Mouse (Mus musculus): ENCODE data around the gene Rin1.
"Not testable (repeated sequence)": the region's sequence is repeated elsewhere in the genome, so short reads cannot be mapped to it uniquely, and the experiment has no call there.

The Rin1 gene

DNA sequence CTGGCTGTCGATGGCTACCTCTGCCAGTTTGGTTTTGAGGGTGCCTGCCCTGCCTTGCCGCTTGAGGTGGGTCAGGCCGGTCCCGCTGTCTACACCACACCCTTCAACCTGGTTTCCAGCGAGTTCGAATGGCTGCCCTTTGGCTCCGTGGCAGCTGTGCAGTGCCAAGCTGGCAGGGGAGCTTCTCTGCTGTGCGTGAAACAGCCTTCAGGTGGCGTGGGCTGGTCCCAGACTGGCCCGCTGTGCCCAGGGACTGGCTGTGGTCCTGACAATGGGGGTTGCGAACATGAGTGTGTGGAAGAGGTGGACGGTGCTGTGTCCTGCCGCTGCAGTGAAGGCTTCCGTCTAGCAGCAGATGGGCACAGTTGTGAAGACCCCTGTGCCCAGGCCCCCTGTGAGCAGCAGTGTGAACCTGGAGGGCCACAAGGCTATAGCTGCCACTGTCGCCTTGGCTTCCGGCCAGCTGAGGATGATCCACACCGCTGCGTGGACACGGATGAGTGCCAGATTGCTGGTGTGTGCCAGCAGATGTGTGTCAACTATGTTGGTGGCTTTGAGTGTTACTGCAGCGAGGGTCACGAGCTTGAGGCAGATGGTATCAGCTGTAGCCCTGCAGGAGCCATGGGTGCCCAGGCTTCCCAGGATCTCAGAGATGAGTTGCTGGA lies 18.4 kb downstream of the Rin1 start:
- DNase-seq (ENCODE audit: low spot score in 2 of 2): no peak

DNA sequence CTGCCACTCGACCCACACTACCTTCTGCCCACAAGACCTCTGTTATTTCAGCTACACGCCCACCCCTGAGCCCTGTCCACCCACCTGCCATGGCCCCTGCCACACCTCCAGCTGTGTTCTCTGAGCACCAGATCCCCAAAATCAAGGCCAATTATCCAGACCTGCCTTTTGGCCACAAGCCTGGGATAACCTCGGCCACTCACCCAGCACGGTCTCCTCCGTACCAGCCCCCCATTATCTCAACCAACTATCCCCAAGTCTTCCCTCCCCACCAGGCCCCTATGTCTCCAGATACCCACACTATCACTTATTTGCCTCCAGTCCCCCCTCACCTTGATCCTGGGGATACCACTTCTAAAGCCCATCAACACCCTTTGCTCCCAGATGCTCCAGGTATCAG lies 19.2 kb downstream of the Rin1 start:
- no peak for DNase-seq (ENCODE audit: low spot score in 2 of 2)

DNA sequence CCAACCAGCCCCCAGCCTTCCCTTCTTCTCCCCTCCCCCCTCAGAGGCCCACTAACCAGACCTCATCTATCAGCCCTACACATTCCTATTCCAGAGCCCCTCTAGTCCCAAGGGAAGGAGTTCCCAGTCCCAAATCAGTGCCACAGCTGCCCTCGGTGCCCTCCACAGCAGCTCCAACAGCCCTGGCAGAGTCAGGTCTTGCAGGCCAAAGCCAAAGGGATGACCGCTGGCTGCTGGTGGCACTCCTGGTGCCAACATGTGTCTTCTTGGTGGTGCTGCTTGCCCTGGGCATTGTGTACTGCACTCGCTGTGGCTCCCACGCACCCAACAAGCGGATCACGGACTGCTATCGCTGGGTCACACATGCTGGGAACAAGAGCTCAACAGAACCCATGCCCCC lies 19.7 kb downstream of the Rin1 start:
- DNase-seq (ENCODE audit: low spot score in 2 of 2): no peak

DNA sequence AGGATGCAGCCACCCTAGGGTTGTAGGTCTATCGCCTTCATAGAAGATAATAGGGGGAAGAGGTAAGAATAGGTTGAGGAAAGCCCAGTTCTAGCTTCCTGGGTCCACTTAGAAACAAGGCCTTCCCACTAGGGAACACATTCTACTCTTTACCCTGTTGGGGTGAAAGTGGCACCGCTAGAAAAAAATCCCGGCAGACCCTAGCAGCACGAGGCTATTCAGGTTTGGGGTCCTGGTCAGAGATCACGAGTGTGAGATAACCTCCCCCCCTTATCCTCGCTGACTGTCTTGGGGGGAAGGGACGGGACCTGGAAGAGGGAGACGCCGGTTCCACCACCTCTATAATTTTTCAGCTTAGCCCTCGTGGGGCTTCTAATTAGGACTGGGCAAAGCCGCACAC lies 20.8 kb downstream of the Rin1 start:
- no peak for DNase-seq (ENCODE audit: low spot score in 2 of 2)

DNA sequence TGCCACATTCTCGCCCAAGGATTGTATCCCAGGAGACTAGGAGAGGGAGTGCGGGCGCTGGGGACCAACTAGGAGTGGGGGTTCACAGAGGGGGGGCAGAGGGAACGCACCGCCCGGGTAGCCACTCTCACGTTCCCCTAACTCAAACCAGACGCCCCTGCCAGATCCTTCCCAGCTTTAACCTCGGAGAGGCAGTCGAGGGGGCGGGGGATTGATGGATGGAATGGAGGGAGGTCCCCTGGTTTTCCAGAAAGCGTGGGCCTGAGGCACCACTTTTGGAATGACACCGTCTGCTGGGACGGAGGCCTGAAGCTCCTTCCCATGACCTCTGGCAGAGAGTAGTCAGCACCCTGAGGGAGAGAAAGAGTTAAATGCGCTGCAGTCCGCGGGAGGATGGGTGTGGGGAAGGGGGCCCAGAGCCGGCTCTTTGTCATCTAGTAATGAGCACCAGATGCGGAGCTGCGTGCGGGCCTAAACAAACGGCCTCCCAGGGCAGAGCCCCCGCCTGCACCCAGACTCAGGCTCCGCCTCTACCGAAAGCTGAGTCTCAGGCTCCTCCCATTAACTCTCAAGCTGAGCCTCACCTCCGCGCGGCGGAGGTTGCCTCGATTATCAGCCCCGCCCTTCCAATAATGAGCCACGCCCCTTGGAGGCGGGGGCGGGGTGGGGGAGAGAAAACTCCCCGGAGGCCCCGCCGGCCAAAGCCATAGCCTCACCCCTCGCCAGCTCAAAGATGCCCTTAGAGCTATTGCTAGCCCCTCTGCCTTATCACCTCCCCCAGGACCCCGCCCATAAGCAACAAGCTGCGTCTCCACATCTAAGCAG lies 21.5 kb downstream of the Rin1 start:
- no peak for DNase-seq (ENCODE audit: low spot score in 2 of 2)

DNA sequence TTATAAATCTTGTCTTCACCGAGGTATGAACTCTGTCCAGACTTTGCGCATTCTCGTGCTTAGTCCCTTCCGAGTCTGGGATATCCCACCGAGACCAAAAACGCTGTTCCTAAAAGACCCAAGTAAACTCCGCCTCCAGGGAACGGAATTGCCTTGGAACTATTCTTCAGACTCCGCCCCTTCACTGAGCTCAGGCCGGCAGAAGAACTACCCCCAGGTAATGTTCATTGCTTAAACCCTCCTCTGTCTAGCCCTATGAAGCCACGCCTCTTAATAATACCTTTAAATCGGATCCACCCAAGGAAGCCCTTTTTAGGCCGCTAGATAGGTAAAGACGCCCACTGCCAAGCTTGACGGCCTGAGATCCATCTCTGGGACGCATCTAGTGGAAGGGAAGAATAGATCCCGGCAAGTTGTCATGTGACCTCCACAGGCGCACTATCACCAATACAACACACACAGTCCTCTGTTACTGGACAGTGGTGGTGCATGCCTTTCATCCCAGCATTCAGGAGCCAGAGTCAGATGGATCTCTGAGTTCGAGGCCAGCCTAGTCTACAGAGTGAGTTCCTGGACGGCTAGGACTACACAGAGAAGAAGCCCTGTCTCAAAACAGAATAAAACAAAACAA lies 22.2 kb downstream of the Rin1 start:
- DNase-seq (ENCODE audit: low spot score in 2 of 2): no peak

DNA sequence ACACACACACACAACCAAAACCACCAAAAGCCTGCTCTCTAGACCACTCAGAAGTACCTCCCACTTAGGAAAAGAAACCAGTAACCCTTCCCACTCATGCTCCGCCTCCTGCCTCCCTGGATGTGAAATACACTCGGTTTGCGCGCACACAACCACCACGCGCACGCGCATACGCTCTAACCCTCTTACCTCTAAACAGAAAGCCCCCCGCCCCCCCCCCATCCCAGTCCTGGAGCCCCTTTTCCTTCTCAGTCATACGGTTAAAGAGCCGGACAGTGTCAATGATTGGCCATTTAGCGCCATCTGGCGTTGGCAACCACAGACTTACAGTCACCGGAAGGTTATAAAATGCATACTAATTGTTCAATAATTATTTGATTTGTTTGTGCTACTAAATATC lies 22.7 kb downstream of the Rin1 start:
- DNase-seq (ENCODE audit: low spot score in 2 of 2): no peak

DNA sequence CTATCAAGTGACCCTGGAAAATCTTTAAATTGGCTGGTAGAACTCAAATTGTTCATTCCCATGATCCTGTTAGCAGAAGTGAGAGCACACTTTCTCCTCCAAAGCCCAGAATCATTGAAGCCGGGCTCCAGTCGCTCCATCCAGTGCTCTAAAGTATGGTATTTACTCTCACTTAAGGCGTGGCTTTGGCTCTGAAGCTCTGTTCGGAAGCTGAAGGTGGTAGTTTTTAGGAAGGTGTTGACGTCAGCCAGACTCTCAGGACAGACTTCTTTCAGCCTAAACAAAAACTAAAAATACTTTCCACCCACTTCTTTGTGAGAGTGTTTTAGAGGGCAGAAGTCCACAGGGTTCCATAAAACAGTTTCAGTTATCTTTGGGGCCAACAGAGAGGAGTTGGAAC lies 23.2 kb downstream of the Rin1 start:
- no peak for DNase-seq (ENCODE audit: low spot score in 2 of 2)

DNA sequence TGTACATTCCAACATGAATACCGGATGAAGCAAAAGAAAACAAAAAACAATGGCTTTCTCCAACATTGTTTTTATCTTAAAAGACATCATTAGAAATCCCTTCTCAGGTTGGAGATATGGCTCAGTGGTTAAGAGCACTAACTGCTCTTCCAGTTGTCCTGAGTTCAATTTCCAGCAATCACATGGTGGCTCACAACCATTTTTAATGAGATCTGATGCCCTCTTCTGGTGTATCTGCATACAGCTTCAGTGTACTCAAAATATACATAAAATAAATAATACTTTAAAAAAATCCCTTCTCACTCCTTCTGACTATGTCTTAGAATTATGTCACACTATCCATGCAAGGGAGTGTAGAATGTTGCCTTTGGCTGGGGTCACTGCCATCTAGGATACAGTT lies 29.0 kb downstream of the Rin1 start:
- no peak for DNase-seq (ENCODE audit: low spot score in 2 of 2)

DNA sequence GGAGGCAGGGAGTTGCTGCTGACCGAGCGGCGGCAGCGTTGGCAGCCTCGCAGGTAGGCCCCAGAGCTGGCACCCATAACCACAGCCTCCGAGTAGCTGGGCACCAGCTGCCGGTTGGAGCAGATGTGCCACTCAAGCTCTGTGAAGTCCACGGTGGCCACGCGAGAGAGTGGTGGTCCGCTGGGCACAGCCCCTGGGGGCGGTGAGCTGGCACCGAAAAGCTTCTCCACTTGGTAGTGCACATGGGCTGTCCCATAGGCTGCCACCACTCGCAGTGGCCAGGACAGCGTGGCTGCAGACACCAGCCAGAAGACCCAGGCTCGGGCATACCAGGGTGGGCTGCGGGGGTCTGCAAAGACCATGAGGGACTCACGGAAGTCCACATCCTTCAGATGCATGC lies 31.7 kb downstream of the Rin1 start:
- no peak for DNase-seq (ENCODE audit: low spot score in 2 of 2)

DNA sequence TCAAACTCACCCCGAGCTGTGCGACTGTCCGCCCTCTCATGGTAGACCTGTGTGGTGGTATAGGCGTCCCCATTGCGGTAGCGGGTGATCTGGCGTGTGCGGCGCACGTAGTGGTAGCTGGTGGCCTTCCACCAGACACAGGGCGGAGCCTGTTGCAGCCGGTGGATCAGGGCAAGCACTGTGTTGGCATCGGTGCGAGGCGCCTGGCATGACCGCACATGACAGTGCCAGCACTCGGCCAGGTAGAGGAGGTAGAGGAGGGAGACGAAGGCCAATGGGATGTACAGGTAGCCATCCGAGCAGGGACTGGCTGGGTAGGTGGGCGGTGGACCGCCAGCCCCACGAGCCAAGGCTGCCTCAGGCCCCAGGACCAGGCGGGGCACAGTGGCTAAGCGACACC lies 32.3 kb downstream of the Rin1 start:
- DNase-seq (ENCODE audit: low spot score in 2 of 2): peak in 1 of 2 experiments; percentile 14

DNA sequence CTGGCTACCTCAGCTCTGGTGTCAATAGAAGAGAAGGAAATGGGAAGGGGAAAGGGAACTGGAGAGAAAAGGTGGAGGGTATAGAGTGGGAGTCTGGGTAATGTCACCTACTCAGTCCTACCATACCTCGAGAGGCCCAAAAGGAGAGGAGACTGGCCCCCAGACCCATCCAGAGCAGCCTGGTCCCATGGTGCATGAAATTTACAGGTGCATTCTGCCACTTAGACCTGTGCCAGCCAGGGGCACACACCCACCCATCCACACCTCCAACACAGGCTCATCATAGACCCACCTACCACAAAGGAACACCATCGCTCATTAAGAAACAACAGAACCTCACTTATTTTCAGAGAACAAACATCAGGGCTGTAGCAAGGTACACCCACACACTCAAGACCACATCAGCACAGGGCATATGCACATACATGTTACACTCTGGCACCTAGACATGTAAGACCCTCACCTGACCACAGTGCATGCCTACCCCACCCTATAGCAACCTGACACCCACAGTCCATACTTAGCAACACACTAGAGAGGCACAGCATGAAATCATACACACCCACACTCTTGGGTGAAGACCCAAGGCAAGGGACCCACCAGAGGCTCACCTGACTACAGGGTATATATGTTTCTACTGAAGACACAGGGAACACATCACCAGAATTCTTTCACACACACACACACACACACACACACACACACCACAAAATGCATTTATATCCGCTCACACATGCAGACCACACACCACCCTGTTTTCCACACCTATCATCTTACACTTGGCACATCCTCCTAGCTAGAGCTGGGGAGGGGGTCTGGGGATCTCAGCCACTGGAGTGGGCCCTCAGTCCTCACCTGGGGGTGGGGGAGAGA lies 33.9 kb downstream of the Rin1 start:
- peak in 1 of 2 experiments; percentile 31 for DNase-seq (ENCODE audit: low spot score in 2 of 2)

DNA sequence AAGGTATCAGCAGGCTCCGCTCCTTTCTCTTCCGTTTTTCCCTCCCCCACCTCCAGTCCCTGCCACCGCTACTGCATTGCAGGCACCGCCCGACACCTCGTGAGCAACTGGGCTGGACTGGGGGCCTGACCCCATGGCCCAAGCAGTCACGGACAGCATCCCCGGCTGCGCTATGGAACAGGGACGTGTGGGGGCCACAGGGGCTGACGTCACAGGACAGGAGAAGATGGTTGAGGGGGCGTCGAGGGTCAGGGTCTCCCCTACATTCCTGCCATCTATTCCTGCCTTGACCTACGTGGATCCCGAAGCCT lies 34.5 kb downstream of the Rin1 start:
- peak in 1 of 2 experiments; percentile 38 for DNase-seq (ENCODE audit: low spot score in 2 of 2)

DNA sequence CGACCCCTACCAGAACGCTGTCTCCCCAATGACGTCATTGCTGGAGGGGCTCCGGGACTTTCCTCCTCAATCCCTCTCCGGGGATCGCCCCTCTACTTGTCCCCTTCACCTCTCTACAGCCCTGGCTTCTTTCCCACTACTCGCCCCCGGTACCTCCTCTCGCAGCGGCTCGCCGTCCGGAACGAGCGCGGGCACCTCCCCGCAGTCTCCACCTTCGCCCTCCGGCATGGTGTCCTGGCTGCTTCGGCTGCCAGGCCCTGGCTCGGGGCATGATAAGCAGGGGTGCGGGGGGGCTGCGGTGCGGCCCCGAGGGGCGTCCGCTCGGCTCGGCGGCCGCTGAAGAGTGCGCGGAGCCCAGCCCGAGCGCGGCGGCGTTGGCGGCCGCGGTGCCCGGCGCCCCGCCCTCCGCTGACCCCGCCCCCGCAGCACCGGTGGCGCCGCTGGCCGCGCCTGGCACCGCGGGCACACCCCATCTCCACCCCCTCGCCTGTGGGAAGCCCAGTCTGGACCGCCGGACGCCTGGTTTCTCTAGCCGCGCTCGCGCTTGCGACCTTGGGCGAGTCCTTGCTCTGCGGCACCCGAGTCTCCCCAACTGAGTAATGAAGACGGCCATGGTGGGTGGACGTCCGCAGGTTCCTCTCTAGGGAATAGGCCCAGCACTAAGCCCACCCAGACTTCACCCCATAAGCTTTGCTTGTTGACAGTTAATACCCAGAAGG lies 35.0 kb downstream of the Rin1 start, which contains the start of gene Tmem151a:
Tmem151a (minus strand) TSS at position 387 of the 719 bp plus-strand sequence.
- peak in 1 of 2 experiments; percentile 34 for DNase-seq (ENCODE audit: low spot score in 2 of 2)

DNA sequence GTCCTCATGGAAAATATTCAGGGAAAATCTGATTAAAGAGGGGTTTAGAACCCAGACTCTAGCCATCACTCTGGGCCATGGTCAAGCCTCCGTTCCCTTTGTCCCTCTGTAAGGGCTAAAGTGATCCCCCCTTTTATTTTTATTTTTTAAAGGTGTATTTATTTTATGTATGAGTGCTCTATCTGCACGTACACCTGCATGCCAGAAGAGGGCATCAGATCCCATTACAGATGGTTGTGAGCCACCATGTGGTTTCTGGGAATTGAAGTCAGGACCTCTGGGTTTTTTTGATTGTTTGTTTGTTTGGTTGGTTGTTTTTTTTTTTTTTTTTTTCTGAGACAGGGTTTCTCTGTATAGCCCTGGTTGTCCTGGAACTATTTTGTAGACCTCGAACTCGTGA lies 36.3 kb downstream of the Rin1 start:
- DNase-seq (ENCODE audit: low spot score in 2 of 2): not testable (repeated sequence)

DNA sequence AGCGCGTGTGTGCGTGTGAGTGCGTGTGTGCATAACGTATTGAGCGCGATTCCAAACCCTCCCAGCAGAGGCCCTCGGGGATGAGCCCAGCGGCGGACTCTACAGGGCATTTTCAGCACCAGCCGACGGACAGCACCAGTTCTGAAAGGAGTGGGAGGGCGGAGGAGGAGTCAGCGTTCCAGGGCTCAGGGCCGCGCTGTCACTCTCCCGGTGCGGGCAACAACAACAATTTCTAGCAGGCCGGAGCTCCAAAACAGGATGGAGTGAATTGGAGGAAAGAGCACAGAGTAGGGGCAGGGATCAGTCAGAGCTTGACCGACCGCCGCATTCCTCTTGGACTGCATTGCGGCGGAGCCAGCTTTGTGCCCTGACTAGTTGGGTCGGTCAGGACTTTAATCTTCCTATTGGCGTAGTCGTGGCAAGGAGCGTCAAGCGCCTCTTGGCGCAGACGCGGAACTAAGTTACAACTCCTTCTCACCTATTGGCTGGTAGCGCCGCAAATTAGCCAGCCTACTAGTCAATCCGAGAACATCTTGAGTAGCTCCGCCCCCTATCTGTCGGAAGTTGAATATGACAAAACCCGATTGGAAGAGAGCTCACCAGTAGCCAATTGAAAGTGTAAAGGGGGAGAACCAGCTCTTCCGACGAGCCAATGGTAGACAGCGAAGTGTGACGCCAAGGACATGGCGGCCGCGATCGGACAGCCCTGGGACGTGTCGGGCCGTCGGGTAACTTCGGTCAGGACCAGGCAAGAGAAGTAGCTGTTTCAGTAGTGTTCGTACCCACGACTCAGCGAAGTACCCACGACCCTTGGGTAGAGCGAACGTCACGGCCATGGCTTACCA lies 37.8 kb downstream of the Rin1 start, which contains the start of gene Yif1a:
Yif1a (plus strand) TSS at position 655 of the 845 bp plus-strand sequence.
- DNase-seq (ENCODE audit: low spot score in 2 of 2): peak; percentile 98

DNA sequence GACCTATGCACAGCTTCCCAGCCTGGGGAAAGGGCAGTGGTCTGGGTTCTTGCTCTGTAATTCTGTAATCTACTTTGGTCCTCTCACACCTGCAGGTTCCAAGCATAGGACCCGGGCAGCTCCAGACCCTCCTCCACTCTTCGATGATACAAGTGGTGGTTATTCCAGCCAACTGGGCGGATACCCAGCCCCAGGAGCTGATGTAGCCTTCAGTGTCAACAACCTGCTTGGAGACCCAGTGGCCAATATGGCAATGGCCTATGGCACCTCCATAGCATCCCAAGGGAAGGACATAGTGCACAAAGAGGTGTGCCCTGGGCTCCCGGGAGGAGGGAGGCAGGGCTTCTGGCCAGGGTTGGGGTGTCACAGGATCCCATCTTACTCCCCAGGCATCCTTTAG lies 39.0 kb downstream of the Rin1 start:
- no peak for DNase-seq (ENCODE audit: low spot score in 2 of 2)

DNA sequence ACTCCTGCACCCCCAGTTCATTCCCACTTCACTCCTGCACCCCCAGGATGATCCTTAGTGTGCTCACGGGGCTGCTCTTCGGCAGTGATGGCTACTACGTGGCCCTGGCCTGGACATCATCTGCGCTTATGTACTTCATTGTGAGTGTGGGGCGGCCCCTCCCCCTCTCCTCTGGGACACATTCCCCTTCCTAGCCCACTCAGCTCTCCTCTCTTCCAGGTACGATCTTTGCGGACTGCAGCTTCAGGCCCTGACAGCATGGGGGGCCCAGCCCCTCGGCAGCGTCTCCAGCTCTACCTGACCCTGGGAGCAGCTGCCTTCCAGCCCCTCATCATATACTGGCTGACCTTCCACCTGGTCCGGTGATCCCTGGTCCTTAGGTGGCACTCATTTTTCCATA lies 41.8 kb downstream of the Rin1 start:
- DNase-seq (ENCODE audit: low spot score in 2 of 2): no peak

DNA sequence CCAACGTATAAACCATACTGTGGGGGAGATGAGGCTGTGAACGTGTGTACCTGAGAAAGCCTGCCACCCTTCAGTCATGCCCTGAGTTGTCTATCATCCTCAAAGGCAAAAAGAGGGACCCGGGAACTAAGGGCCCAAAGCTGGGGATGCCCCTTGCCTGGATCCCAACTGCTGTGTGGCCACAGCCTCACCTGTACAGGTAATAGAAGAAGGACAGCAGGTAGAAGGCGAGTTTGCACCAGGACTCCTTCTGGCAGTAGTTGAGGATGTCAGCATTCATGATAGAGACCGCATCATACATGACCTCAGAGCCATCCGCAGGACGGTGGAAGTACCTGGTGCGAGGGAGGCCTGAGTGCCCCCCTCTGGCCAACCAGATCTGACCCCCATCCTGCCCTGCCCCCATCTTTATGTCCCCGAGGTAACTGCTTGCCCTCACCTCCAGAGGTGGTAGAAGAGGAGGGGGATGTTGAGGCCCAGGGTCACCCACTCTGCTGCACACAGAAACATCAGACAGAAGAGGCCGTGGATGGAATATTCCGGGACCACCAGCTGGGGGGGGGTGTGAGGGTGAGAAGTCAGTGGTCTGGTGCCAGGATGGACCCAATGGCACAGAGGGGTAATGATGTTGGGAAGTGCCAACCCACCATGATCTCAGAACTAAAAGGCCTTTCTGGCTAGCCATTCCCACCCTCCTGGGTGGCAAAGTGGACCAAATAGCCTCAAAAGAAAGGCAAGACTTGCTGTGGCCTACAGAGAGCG lies 43.4 kb downstream of the Rin1 start:
- no peak for DNase-seq (ENCODE audit: low spot score in 2 of 2)

DNA sequence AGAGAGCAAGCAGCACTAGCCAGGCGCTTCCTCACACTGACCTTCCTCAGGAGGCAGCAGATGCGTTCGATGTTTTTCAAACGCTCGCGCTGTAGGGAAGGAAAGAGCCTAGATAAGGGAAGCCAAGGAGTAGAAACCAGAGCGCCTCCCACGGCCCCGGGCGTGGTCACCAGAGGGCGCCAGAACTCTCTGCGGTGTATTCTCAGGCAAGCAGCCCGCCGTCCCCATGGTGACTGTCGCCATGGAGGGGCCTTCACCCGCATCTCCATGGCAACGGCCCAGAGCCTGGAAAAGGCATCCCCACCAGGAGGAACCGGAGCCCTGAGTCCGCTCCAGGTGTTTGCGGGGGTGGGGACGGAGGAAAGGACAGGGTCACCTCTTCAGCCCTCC lies 44.0 kb downstream of the Rin1 start:
- peak; percentile 91 to 98 for DNase-seq (ENCODE audit: low spot score in 2 of 2)
